Mouse (Mus musculus) heart, embryonic 15.5 days (tissue): Measurements from ENCODE around the gene Npnt. TPM values are rescaled to one million over a fixed set of nuclear protein-coding genes. Genes with fewer than 3 reads are reported as not detected.
A peak's percentile ranks its signal among the peaks of the same experiment; 100 is the strongest.

Source experiments
- ATAC-seq: fragments of 200-750 bp; cut with Nextera tagmentation; replicated peaks from 2 replicates; pipeline ENCODE4 v1.8.0; 2017; ENCODE audit warnings: low read depth, moderate TSS enrichment; ENCODE audit not compliant: insufficient number of reproducible peaks, insufficient read depth, low FRiP score
- H3K27ac ChIP-seq: fragments of 300-500 bp; sonication (generic); 2 replicates; pipeline ENCODE4 v1.5.1; 2015; ENCODE audit warnings: mild to moderate bottlenecking, inconsistent platforms
- H3K27me3 ChIP-seq: fragments of 300-500 bp; sonication (generic); 2 replicates; pipeline ENCODE4 v1.6.1; 2015; ENCODE audit warnings: inconsistent platforms
- H3K36me3 ChIP-seq: fragments of 300-500 bp; sonication (generic); 2 replicates; pipeline ENCODE4 v1.6.1; 2015; ENCODE audit warnings: mild to moderate bottlenecking, inconsistent platforms
- H3K4me1 ChIP-seq: fragments of 300-500 bp; sonication (generic); replicated peaks from 2 replicates; pipeline ENCODE4 v1.6.1; 2015; ENCODE audit warnings: inconsistent platforms
- H3K4me2 ChIP-seq: fragments of 300-500 bp; sonication (generic); 2 replicates; pipeline ENCODE4 v1.6.1; 2015; ENCODE audit warnings: inconsistent platforms, mild to moderate bottlenecking, moderate library complexity
- H3K4me3 ChIP-seq: fragments of 300-500 bp; sonication (generic); 2 replicates; pipeline ENCODE4 v1.5.1; 2015; ENCODE audit warnings: mild to moderate bottlenecking, inconsistent platforms
- H3K9ac ChIP-seq: fragments of 300-500 bp; sonication (generic); 2 replicates; pipeline ENCODE4 v1.6.1; 2015; ENCODE audit warnings: mild to moderate bottlenecking, inconsistent platforms
- H3K9me3 ChIP-seq: fragments of 300-500 bp; sonication (generic); replicated peaks from 2 replicates; pipeline ENCODE4 v1.6.1; 2016; ENCODE audit warnings: inconsistent platforms
- WGBS: fragments of 180-500 bp; shearing (Covaris S2); methylation state at CpG from one replicate; pipeline ENCODE4 v1.1.7; 2015; ENCODE audit warnings: mixed read lengths; 5-methylcytosine and 5-hydroxymethylcytosine counted together
- polyA plus RNA-seq: library from polyadenylated mRNA; unstranded; fragments of >200 nt; fragmentation: Nextera tagmentation; extraction: Ambion mirVana; gene quantifications from 2 replicates; pipeline ENCODE4 v1.2.1, GENCODE M21; 2015

The Npnt gene
- polyA plus RNA-seq, 1 experiment from 2014 or later: 11.4 TPM

DNA sequence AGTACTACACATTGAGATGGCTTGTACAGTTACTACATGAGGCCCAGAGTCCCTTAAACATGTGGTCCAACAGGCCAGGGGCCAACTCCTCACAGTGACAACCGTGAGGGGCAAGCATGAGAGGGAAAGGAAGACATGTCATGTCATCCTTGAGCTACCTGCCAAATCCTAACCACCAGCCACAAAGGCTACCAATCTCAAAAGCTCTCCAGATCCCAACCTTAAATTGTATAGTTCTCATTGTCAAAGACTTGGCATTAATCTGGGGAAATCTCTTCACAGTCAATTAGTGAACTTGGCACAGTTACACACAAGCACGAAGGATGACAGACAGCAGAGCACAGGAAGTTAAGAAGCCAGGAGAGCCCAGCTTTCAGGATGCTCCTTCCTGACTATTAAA lies 15.4 kb downstream of the Npnt start:
- no peak for ATAC-seq
- no peaks in the 10 kb centered on the region for H3K27me3 ChIP-seq
- no peaks in the 10 kb centered on the region for H3K36me3 ChIP-seq
- WGBS: 53% methylated on average over 2 of the region's 2 CpGs
- no peak overlapping the region for H3K4me3 ChIP-seq
- no peak overlapping the region for H3K27ac ChIP-seq
- H3K9me3 ChIP-seq: no peaks in the 10 kb centered on the region
- 0 out of 2 replicates have a peak, but pooled peaks cover 4% of the 10 kb centered on the region for H3K4me1 ChIP-seq
- H3K9ac ChIP-seq: no peak overlapping the region
- no peak overlapping the region for H3K4me2 ChIP-seq

DNA sequence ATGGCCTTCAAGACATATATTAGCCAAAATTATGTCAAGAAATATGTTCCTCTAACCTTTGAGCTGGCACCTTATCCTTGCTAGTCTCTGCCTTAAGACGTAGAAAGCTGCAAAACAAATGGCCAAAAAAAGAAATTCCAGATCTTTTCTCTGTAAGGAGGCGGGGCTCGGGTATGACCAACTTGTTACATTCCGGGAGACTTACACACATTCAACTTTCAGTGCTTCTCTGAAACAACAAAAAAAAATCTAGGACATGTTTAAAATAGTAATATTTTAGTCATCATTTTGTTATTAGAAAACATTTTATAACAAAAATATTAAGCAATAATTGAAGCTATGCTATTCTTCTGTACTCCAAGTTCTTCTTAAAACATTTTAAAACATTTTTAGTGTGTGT lies 18.6 kb downstream of the Npnt start:
- no peaks in the 10 kb centered on the region for H3K27me3 ChIP-seq
- H3K9me3 ChIP-seq: no peaks in the 10 kb centered on the region
- no peak overlapping the region for H3K4me3 ChIP-seq
- H3K9ac ChIP-seq: no peak overlapping the region
- no peaks in the 10 kb centered on the region for H3K36me3 ChIP-seq
- WGBS: 79% methylated on average over 4 of the region's 4 CpGs
- no peak overlapping the region for H3K4me2 ChIP-seq
- H3K4me1 ChIP-seq: 0 out of 2 replicates have a peak, but pooled peaks cover 4% of the 10 kb centered on the region
- H3K27ac ChIP-seq: no peak overlapping the region
- no peak for ATAC-seq

DNA sequence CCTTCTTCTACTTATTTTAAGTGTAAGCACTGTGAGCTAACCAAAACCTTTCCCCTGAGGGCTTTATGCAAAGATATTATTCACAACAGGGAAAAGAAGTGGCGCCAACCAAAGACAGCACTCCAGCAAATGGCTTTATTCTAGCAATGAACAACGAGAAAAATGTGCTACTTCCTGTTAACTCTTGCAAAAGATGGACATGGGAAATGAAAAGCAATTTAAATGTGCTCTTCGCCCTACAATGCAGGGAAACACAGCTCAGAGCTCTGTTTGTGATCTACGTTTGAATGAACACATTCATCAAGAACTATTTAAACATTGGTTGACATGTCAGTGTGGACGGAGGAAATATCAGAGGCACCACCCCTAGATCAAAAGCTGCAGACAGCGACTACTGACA lies 20.2 kb downstream of the Npnt start:
- Histone ChIP-seq H3K4me3 (no peak overlapping the region), H3K4me1 (0 out of 2 replicates have a peak, but pooled peaks cover 4% of the 10 kb centered on the region), H3K9ac (no peak overlapping the region), H3K27me3 (no peaks in the 10 kb centered on the region), H3K9me3 (no peaks in the 10 kb centered on the region), H3K27ac (no peak overlapping the region), H3K36me3 (no peaks in the 10 kb centered on the region), H3K4me2 (no peak overlapping the region)
- ATAC-seq: no peak
- WGBS: 57% methylated on average over 6 of the region's 6 CpGs

DNA sequence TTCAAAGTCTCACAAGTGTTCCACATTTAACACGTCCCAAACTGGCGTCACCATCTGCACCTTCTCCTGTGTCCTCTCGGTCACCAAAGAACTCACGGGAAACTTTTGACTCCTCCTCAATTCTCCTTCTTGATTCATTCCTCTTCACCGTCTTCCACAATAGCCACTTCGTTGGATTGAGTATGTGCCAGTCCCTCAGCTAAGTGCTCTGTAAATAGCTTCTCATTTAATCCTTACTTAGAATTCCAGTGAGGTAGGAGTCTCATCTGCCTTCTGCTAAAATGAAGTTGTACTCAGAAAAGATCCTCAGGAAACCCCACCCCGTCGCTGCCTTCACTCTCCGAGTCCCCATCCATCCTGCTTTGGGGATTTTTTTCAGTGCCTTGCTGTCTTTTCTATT lies 21.9 kb downstream of the Npnt start:
- ATAC-seq: no peak
- Histone ChIP-seq H3K4me3 (no peak overlapping the region), H3K27me3 (no peaks in the 10 kb centered on the region), H3K4me2 (no peak overlapping the region), H3K36me3 (no peaks in the 10 kb centered on the region), H3K27ac (no peak overlapping the region), H3K9me3 (no peaks in the 10 kb centered on the region), H3K9ac (no peak overlapping the region), H3K4me1 (no peaks in the 10 kb centered on the region)
- 73% methylated on average over 9 of the region's 9 CpGs for WGBS

DNA sequence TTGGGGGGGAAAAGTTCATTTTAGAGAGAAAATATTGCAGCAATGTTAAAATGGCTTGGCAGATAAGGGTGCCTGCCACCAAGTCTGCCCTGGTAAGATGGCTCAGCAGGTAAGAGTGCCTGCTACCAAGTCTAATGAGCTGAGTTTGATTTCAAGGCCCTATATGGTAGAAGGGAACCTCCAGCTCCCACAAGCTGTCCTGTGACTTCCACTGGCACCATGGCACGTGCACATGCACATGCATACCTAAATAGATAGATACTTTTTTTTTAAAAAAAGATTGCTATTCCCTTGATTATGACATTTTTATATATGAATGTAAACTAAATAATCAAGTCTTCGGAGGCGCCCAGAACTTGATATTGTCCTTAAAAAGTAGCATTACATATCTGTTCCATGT lies 30.3 kb downstream of the Npnt start:
- Histone ChIP-seq H3K4me3 (no peak overlapping the region), H3K4me1 (no peaks in the 10 kb centered on the region), H3K9me3 (no peaks in the 10 kb centered on the region), H3K4me2 (no peak overlapping the region), H3K36me3 (no peaks in the 10 kb centered on the region), H3K27ac (no peak overlapping the region), H3K27me3 (no peaks in the 10 kb centered on the region), H3K9ac (no peak overlapping the region)
- 93% methylated on average over 3 of the region's 3 CpGs for WGBS
- no peak for ATAC-seq

DNA sequence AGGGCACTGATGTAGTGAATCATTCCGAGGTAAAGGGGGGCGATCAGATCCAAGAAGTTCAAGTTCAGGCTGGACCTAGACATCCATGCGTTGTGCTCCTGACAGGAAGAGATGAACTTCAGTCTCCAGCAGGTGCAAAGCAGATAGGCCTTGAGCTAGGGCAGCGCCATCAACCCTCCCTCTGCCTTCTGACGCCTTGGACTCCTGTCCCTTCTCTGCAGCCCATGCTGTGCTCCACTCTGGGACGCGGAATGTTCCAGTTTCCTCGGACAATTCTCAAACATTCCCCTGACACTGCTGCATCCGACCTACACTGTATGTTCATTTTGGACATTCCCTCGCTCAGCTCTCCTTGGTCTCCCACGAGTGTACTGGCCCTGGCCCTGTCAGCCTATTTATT lies 30.9 kb downstream of the Npnt start:
- H3K4me3 ChIP-seq: no peak overlapping the region
- no peak for ATAC-seq
- WGBS: 80% methylated on average over 11 of the region's 11 CpGs
- H3K27ac ChIP-seq: no peak overlapping the region
- H3K4me1 ChIP-seq: no peaks in the 10 kb centered on the region
- H3K27me3 ChIP-seq: no peaks in the 10 kb centered on the region
- H3K9me3 ChIP-seq: no peaks in the 10 kb centered on the region
- H3K36me3 ChIP-seq: no peaks in the 10 kb centered on the region
- no peak overlapping the region for H3K9ac ChIP-seq
- H3K4me2 ChIP-seq: no peak overlapping the region

DNA sequence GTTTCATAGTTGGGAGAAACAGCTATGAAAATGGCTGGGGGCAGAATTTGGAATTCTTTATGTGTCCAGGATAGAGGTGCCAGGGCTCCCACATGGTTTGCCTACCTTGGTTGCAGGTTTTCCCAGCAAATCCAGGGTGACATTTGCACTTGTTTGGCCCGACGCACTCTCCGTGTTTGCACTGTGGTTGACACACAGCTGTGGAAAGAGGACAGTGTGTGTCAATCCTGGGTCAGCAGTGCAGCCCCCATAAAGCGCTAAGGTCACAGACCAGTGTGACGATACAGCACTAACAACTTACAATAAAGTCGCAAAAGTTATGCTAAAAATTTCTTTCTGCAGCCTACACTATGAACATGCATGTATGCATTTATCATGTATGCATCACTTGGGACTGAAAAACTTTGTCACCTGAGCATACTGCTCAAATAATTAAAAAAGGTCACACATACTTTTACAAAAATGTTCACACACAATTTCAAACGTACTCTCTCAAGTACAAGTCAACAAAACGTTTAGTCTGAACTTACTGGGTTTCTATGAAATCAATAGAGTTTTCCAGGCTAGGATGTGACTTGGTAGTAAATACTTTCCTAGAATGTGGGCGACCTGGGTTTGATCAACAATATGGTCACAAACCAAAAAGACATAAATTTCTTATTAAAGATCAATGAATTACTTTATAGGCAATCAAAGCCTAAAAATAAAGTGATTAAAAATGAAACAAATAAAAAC lies 32.6 kb downstream of the Npnt start:
- Histone ChIP-seq H3K36me3 (no peaks in the 10 kb centered on the region), H3K27ac (no peak overlapping the region), H3K27me3 (no peaks in the 10 kb centered on the region), H3K4me3 (no peak overlapping the region), H3K4me2 (no peak overlapping the region), H3K9ac (no peak overlapping the region), H3K9me3 (no peaks in the 10 kb centered on the region), H3K4me1 (no peaks in the 10 kb centered on the region)
- 84% methylated on average over 9 of the region's 9 CpGs for whole genome bisulfite sequencing
- ATAC-seq: no peak

DNA sequence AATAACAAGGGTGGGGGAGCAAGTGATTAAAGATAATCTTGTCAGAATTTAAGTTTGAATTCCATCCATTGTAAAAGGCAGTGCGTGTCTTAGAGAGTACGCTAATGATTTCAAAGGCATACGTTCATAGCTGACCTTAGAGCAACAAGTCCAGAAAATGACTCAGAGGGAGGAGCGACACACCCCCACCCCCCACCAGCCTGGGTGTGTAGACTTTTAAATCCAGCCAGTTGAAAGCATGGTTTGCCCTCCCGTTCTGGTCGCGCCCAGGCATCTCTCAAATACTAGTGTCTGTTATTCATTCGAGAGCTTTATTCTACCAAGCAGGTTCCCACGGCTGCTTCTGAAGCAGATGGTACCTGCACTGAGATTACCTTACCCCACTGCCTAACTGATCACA lies 34.4 kb downstream of the Npnt start:
- WGBS: 78% methylated on average over 9 of the region's 9 CpGs
- no peaks in the 10 kb centered on the region for H3K9me3 ChIP-seq
- H3K27ac ChIP-seq: no peak overlapping the region
- H3K36me3 ChIP-seq: no peaks in the 10 kb centered on the region
- H3K9ac ChIP-seq: no peak overlapping the region
- no peak overlapping the region for H3K4me3 ChIP-seq
- H3K4me2 ChIP-seq: no peak overlapping the region
- H3K27me3 ChIP-seq: no peaks in the 10 kb centered on the region
- ATAC-seq: no peak
- no peaks in the 10 kb centered on the region for H3K4me1 ChIP-seq

DNA sequence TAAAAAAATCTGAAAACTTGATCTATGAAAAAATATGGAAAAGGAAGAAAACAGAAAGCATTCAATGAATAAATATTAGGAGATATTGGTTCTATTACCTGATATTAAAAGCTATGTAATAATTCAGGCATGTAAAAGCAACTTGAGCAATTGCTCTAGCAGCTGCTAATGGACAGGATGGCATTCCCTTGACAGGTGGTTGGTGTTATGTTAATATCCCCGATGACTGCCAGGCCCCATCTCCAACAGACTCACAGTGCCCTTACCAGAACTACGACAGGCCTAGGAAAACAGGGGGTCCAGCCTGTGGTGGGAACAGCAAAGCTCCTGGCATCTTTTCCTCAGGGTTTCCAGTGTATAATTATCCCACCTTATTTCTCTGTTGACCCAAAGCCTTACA lies 37.7 kb downstream of the Npnt start:
- no peaks in the 10 kb centered on the region for H3K36me3 ChIP-seq
- H3K27ac ChIP-seq: no peak overlapping the region
- H3K27me3 ChIP-seq: no peaks in the 10 kb centered on the region
- no peak overlapping the region for H3K4me2 ChIP-seq
- H3K9ac ChIP-seq: no peak overlapping the region
- H3K9me3 ChIP-seq: no peaks in the 10 kb centered on the region
- H3K4me3 ChIP-seq: no peak overlapping the region
- H3K4me1 ChIP-seq: peaks cover 6% of the 10 kb centered on the region; the same call in 1 of the 2 replicates
- 61% methylated on average over 2 of the region's 2 CpGs for WGBS
- no peak for ATAC-seq

DNA sequence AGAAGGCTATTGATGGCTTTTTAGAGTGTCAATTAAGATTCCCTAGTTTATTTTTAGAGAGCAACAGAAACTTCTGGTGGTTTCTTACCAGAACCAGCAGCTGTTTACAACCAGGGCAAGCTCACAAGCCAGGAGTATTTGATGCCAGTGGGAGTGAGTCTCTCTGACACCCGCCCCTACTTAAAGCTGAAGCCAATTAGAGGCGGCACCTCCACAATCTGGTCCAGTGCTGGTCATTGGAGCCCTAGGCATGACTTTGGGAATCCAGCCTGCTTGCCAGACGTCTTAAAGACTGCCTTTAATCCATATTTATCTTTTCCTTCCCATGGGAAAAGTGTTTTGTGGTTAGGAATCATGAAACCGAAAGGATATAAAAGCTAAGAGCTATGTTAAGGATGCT lies 38.4 kb downstream of the Npnt start:
- Histone ChIP-seq H3K9me3 (no peaks in the 10 kb centered on the region), H3K27me3 (no peaks in the 10 kb centered on the region), H3K36me3 (no peaks in the 10 kb centered on the region), H3K4me2 (no peak overlapping the region), H3K4me3 (no peak overlapping the region), H3K9ac (no peak overlapping the region), H3K4me1 (peaks cover 6% of the 10 kb centered on the region; the same call in 1 of the 2 replicates), H3K27ac (no peak overlapping the region)
- ATAC-seq: no peak
- WGBS: 57% methylated on average over 4 of the region's 4 CpGs

DNA sequence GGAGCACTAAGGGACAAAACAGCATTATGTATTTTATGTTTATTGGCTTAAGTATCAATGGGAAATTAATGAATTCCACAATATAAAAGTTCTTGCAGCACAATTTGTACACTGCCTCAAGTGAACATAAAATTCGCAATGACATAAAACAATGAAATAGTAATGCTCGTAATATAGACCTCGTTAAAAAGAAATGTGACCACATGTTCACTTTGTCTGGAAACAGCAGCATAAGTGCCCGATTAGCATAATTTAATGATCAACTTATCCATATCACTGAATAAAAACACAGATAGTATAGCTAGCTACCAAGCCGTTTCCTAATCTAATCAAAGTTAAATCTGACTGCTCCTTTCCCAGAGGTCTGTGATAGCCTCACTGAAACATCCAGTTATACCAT lies 39.4 kb downstream of the Npnt start:
- no peak for ATAC-seq
- no peak overlapping the region for H3K27ac ChIP-seq
- H3K36me3 ChIP-seq: no peaks in the 10 kb centered on the region
- H3K4me1 ChIP-seq: peaks cover 6% of the 10 kb centered on the region; the same call in 1 of the 2 replicates
- H3K4me3 ChIP-seq: no peak overlapping the region
- WGBS: 80% methylated on average over 5 of the region's 5 CpGs
- no peak overlapping the region for H3K4me2 ChIP-seq
- H3K27me3 ChIP-seq: no peaks in the 10 kb centered on the region
- H3K9me3 ChIP-seq: no peaks in the 10 kb centered on the region
- H3K9ac ChIP-seq: no peak overlapping the region

DNA sequence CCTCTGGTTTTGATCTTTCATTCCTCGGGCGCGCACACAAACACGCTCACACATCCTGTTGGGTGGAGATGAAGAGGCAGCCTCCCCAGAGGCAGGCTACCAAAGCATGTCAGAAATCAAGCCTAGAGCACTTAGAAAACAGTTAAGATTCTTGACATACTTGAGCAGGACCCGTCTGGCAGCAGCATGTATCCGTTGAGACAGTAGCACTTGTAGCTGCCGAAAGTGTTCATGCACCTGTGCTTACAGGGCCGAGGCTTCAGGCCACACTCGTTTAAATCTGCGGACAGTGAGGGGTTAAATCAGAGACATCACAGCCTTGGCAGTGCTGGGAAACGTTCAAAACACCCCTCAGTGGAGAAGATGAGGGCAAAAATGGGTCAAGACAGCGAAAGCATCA lies 40.4 kb downstream of the Npnt start:
- H3K36me3 ChIP-seq: no peaks in the 10 kb centered on the region
- H3K4me2 ChIP-seq: peak overlapping the region; percentile 41
- H3K4me3 ChIP-seq: no peak overlapping the region
- H3K9ac ChIP-seq: no peak overlapping the region
- H3K27ac ChIP-seq: no peak overlapping the region
- H3K9me3 ChIP-seq: no peaks in the 10 kb centered on the region
- 23% methylated on average over 12 of the region's 12 CpGs for WGBS
- H3K27me3 ChIP-seq: no peaks in the 10 kb centered on the region
- peaks cover 6% of the 10 kb centered on the region; the same call in 1 of the 2 replicates for H3K4me1 ChIP-seq
- no peak for ATAC-seq
